Mouse (Mus musculus) spleen, adult 12 weeks (tissue): ENCODE measurements around the gene Pmel.

Experiments used
- DNase-seq: peaks from one replicate; pipeline ENCODE4 v3.0.0; 2022; ENCODE audit warnings: low spot score

The Pmel gene

GRCm38 (mm10) chr10:128703895-128704294 is at the start of gene Pmel:
Pmel (plus strand) TSS chr10:128704195.
- no peak for DNase-seq

- no peak for DNase-seq
Measured at GRCm38 (mm10) chr10:128655254-128655653, 48.7 kb upstream of the Pmel start.

GRCm38 (mm10) chr10:128656731-128657130 is 47.3 kb upstream of the Pmel start:
- no peak for DNase-seq

- no peak for DNase-seq
Measured at GRCm38 (mm10) chr10:128657844-128658243, 46.2 kb upstream of the Pmel start.

GRCm38 (mm10) chr10:128659490-128659889 is 44.5 kb upstream of the Pmel start:
- DNase-seq = no peak

GRCm38 (mm10) chr10:128662465-128662864 is 41.5 kb upstream of the Pmel start:
- no peak for DNase-seq

GRCm38 (mm10) chr10:128663441-128664220 is 40.4 kb upstream of the Pmel start:
- DNase-seq = no peak

GRCm38 (mm10) chr10:128664808-128665207 is 39.2 kb upstream of the Pmel start:
- no peak for DNase-seq

GRCm38 (mm10) chr10:128665307-128665706 is 38.7 kb upstream of the Pmel start:
- DNase-seq = no peak

- no peak for DNase-seq
Measured at GRCm38 (mm10) chr10:128665806-128666205, 38.2 kb upstream of the Pmel start.

GRCm38 (mm10) chr10:128668790-128669672 is 35.0 kb upstream of the Pmel start:
- peak; percentile 61 for DNase-seq

- no peak for DNase-seq
Measured at GRCm38 (mm10) chr10:128671148-128671547, 32.8 kb upstream of the Pmel start.

GRCm38 (mm10) chr10:128673763-128674468 is 30.1 kb upstream of the Pmel start, which contains the start of gene Suox:
Suox (minus strand) TSS chr10:128674073.
- peak; percentile 83 for DNase-seq

- DNase-seq = no peak
Measured at GRCm38 (mm10) chr10:128674469-128675008, 29.5 kb upstream of the Pmel start.

GRCm38 (mm10) chr10:128695411-128695991 is 8.5 kb upstream of the Pmel start:
- no peak for DNase-seq

GRCm38 (mm10) chr10:128695992-128696807 is 7.8 kb upstream of the Pmel start, which contains the start of gene Rab5b:
Rab5b (minus strand) TSS chr10:128696264.
- DNase-seq = peak; percentile 96

- DNase-seq = no peak
Measured at GRCm38 (mm10) chr10:128697072-128697725, 6.8 kb upstream of the Pmel start.

GRCm38 (mm10) chr10:128699006-128699405 is 5.0 kb upstream of the Pmel start:
- no peak for DNase-seq

GRCm38 (mm10) chr10:128699611-128700010 is 4.4 kb upstream of the Pmel start:
- no peak for DNase-seq

- DNase-seq = no peak
Measured at GRCm38 (mm10) chr10:128700712-128701111, 3.3 kb upstream of the Pmel start.
